ENCODE assay signal across 17 mouse cellular contexts in the genomic region with DNA sequence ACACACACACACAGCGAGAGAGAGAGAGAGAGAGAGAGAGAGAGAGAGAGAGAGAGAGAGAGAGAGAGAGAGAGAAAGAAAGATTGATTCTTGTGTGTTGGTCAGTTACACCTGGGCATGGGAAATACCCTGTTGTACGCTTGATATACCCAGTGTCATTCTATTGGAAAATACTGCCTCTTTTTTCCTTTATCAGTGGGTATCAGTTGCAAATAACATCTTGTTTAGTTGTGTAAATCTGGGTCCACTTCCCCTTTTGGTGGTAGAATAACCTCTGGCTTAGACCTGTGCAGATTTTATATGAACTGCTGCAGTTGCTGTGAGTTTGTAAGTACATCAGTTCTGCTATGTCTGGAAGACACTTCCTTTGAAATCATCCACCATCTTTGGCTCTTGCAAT.
"Had no signal": no experiment of that assay in that cellular context is flagged by ENCODE, and none has a peak within 500 bp of the region (broad histone marks: within the 10 kb centered on the region; RNA-seq: fewer than 3 reads in every experiment).

No protein-coding gene starts in this region.

- H3K27ac ChIP-seq: neural tube, embryonic 12.5 days; neural tube, embryonic 13.5 days; neural tube, embryonic 15.5 days; stomach, embryonic 15.5 days; stomach, postnatal 0 days had no signal

- H3K27me3 ChIP-seq: neural tube, embryonic 12.5 days; neural tube, embryonic 13.5 days; neural tube, embryonic 15.5 days; stomach, embryonic 15.5 days had no signal

- H3K36me3 ChIP-seq: neural tube, embryonic 12.5 days; neural tube, embryonic 13.5 days; neural tube, embryonic 15.5 days; stomach, embryonic 15.5 days had no signal

- H3K4me3 ChIP-seq: neural tube, embryonic 12.5 days; neural tube, embryonic 13.5 days; neural tube, embryonic 15.5 days; stomach, embryonic 15.5 days had no signal

- H3K9me3 ChIP-seq: neural tube, embryonic 12.5 days; neural tube, embryonic 15.5 days; stomach, embryonic 15.5 days had no signal

- DNase-seq: retina, postnatal 1 day; right cerebral cortex, adult 18-20 months; right cerebral cortex, postnatal 14 days; right cerebral cortex, postnatal 25 days; right cerebral cortex, postnatal 4 days; spleen, adult 18-20 months; thymus, adult 18-20 months; thymus, adult 2 months; thymus, postnatal 14 days; thymus, postnatal 25 days; thymus, postnatal 36 days; thymus, postnatal 4 days had no signal

- H3K4me2 ChIP-seq: neural tube, embryonic 12.5 days; neural tube, embryonic 13.5 days; neural tube, embryonic 15.5 days; stomach, embryonic 15.5 days had no signal

- H3K4me1 ChIP-seq: neural tube, embryonic 12.5 days; neural tube, embryonic 13.5 days; neural tube, embryonic 15.5 days; stomach, embryonic 15.5 days had no signal

- H3K9ac ChIP-seq: neural tube, embryonic 12.5 days; neural tube, embryonic 13.5 days; neural tube, embryonic 15.5 days; stomach, embryonic 15.5 days had no signal
